Mouse (Mus musculus) midbrain, postnatal 0 days (tissue): Measurements from ENCODE around the gene Gm3250. TPM values are rescaled to one million over a fixed set of nuclear protein-coding genes. Genes with fewer than 3 reads are reported as not detected.

Source experiments
- ATAC-seq: fragments of 200-750 bp; cut with Nextera tagmentation; 2 replicates; pipeline ENCODE4 v1.8.0; 2017; ENCODE audit warnings: moderate number of reproducible peaks, mild to moderate bottlenecking, moderate TSS enrichment, moderate library complexity; ENCODE audit not compliant: low FRiP score
- DNase-seq: peaks from one replicate; pipeline ENCODE4 v3.0.0-alpha.2; 2015; ENCODE audit warnings: low spot score
- H3K27ac ChIP-seq: fragments of 300-500 bp; sonication (generic); 2 replicates; pipeline ENCODE4 v1.5.1; 2014; ENCODE audit warnings: low read depth, mild to moderate bottlenecking, low read length, mixed read lengths
- H3K27me3 ChIP-seq: fragments of 300-500 bp; sonication (generic); 2 replicates; pipeline ENCODE4 v1.6.1; 2014; ENCODE audit warnings: low read length, control low read depth, mixed read lengths; ENCODE audit not compliant: insufficient read depth
- H3K36me3 ChIP-seq: fragments of 300-500 bp; sonication (generic); 2 replicates; pipeline ENCODE4 v1.6.1; 2014; ENCODE audit warnings: low read length, control low read depth, mixed read lengths; ENCODE audit not compliant: insufficient read depth
- H3K4me1 ChIP-seq: fragments of 300-500 bp; sonication (generic); 2 replicates; pipeline ENCODE4 v1.6.1; 2014; ENCODE audit warnings: mild to moderate bottlenecking, control low read depth, antibody characterized with exemption, low read length, mixed read lengths; ENCODE audit not compliant: insufficient read depth
- H3K4me2 ChIP-seq: fragments of 300-500 bp; sonication (generic); 2 replicates; pipeline ENCODE4 v1.6.1; 2014; ENCODE audit warnings: low read depth, mild to moderate bottlenecking, low read length, mixed read lengths; ENCODE audit not compliant: poor library complexity, severe bottlenecking
- H3K4me3 ChIP-seq: fragments of 300-500 bp; sonication (generic); 2 replicates; pipeline ENCODE4 v1.5.1; 2014; ENCODE audit warnings: low read depth, mild to moderate bottlenecking, low read length, moderate library complexity
- H3K9ac ChIP-seq: fragments of 300-500 bp; sonication (generic); replicated peaks from 2 replicates; pipeline ENCODE4 v1.6.1; 2014; ENCODE audit warnings: mild to moderate bottlenecking, low read length, moderate library complexity, mixed read lengths; ENCODE audit not compliant: poor library complexity, severe bottlenecking
- H3K9me3 ChIP-seq: fragments of 300-500 bp; sonication (generic); 2 replicates; pipeline ENCODE4 v1.6.1; 2016; ENCODE audit warnings: low read length, control low read depth
- CTCF ChIP-seq: IDR thresholded peaks from 2 replicates; pipeline ENCODE4 v1.5.1; 2016; ENCODE audit warnings: antibody characterized with exemption, mild to moderate bottlenecking
- WGBS: fragments of 180-500 bp; shearing (Covaris S2); extraction: QIAGEN DNeasy Blood & Tissue Kit; methylation state at CpG from one replicate; pipeline ENCODE4 v1.1.7; 2014; 5-methylcytosine and 5-hydroxymethylcytosine counted together
- polyA plus RNA-seq: library from polyadenylated mRNA; unstranded; fragments of >200 nt; fragmentation: Nextera tagmentation; extraction: Ambion mirVana; gene quantifications from 2 replicates; pipeline ENCODE4 v1.2.1, GENCODE M21; 2015
- total RNA-seq: library from RNA; depleted of rRNA; stranded (reverse); fragments of >200 nt; gene quantifications from 2 replicates; pipeline ENCODE4 v1.2.3, GENCODE M21; 2014; rRNA removed

Gm3250 gene
- total and polyA plus RNA-seq, 2 experiments from 2014 or later, result not detected

GRCm38 (mm10) chr10:77738929-77739328 lies 43.4 kb downstream of the Gm3250 start:
- Histone ChIP-seq H3K9me3 (no peaks in the 10 kb centered on the region), H3K27me3 (no peaks in the 10 kb centered on the region), H3K4me2 (no peak overlapping the region), H3K36me3 (no peaks in the 10 kb centered on the region), H3K27ac (no peak overlapping the region), H3K9ac (no peak overlapping the region), H3K4me1 (no peaks in the 10 kb centered on the region), H3K4me3 (no peak overlapping the region)
- ATAC-seq (no peak), DNase-seq (no peak)
- WGBS, result 93% methylated on average over 4 of the region's 4 CpGs
- TF ChIP-seq CTCF, result no peak

- H3K4me1 ChIP-seq, result no peaks in the 10 kb centered on the region
- H3K4me2 ChIP-seq, result no peak overlapping the region
- no peaks in the 10 kb centered on the region for H3K36me3 ChIP-seq
- H3K27ac ChIP-seq, result no peak overlapping the region
- H3K27me3 ChIP-seq, result no peaks in the 10 kb centered on the region
- no peak overlapping the region for H3K4me3 ChIP-seq
- ATAC-seq (no peak), DNase-seq (no peak)
- no peaks in the 10 kb centered on the region for H3K9me3 ChIP-seq
- 93% methylated on average over 1 of the region's 1 CpGs for WGBS
- no peak for TF ChIP-seq CTCF
- no peak overlapping the region for H3K9ac ChIP-seq
Measured at GRCm38 (mm10) chr10:77735928-77736327, 46.4 kb downstream of the Gm3250 start.

Other genes starting within 250 kb of the Gm3250 start
Only the 30 nearest of the 31 such genes appear.
- 87.2 and 116 TPM in 2 replicates for gene Pttg1ip, start 200.8 kb downstream of the Gm3250 start, total RNA-seq
- 74.7 and 79.0 TPM in 2 replicates for gene Pttg1ip, start 200.8 kb downstream of the Gm3250 start, polyA plus RNA-seq
- gene Sumo3, start 176.4 kb downstream of the Gm3250 start, total RNA-seq, result 167 and 306 TPM in 2 replicates
- gene Sumo3, start 176.4 kb downstream of the Gm3250 start, polyA plus RNA-seq, result 385 and 389 TPM in 2 replicates
- gene Gm49325, start 176.3 kb downstream of the Gm3250 start, total RNA-seq, result not detected in 2 replicates
- 6.9 and 10.5 TPM in 2 replicates for gene Gm49325, start 176.3 kb downstream of the Gm3250 start, polyA plus RNA-seq
- 39.3 and 41.8 TPM in 2 replicates for gene Ube2g2, start 160.3 kb downstream of the Gm3250 start, total RNA-seq
- 67.2 and 70.6 TPM in 2 replicates for gene Ube2g2, start 160.3 kb downstream of the Gm3250 start, polyA plus RNA-seq
- gene Tspear, start 96.0 kb downstream of the Gm3250 start, total RNA-seq, result 0.66 and 1.5 TPM in 2 replicates
- 0.63 and 1.3 TPM in 2 replicates for gene Tspear, start 96.0 kb downstream of the Gm3250 start, polyA plus RNA-seq
- gene Gm19402, start 91.8 kb downstream of the Gm3250 start, total RNA-seq, result not detected in 2 replicates
- not detected in 2 replicates for gene Gm19402, start 91.8 kb downstream of the Gm3250 start, polyA plus RNA-seq
- not detected in 2 replicates for gene Gm9508, start 85.3 kb downstream of the Gm3250 start, total RNA-seq
- not detected in 2 replicates for gene Gm9508, start 85.3 kb downstream of the Gm3250 start, polyA plus RNA-seq
- not detected in 2 replicates for gene Gm10272, start 75.9 kb downstream of the Gm3250 start, total RNA-seq
- not detected in 2 replicates for gene Gm10272, start 75.9 kb downstream of the Gm3250 start, polyA plus RNA-seq
- gene Gm10024, start 71.1 kb downstream of the Gm3250 start, total RNA-seq, result not detected in 2 replicates
- not detected in 2 replicates for gene Gm10024, start 71.1 kb downstream of the Gm3250 start, polyA plus RNA-seq
- gene Gm10142, start 66.7 kb downstream of the Gm3250 start, total RNA-seq, result not detected in 2 replicates
- not detected in 2 replicates for gene Gm10142, start 66.7 kb downstream of the Gm3250 start, polyA plus RNA-seq
- gene Krtap12-1, start 61.9 kb downstream of the Gm3250 start, total RNA-seq, result not detected in 2 replicates
- gene Krtap12-1, start 61.9 kb downstream of the Gm3250 start, polyA plus RNA-seq, result not detected in 2 replicates
- not detected in 2 replicates for gene Gm10100, start 56.1 kb downstream of the Gm3250 start, total RNA-seq
- gene Gm10100, start 56.1 kb downstream of the Gm3250 start, polyA plus RNA-seq, result not detected in 2 replicates
- gene Gm18596, start 39.9 kb downstream of the Gm3250 start, total RNA-seq, result not detected in 2 replicates
- gene Gm18596, start 39.9 kb downstream of the Gm3250 start, polyA plus RNA-seq, result not detected in 2 replicates
- gene Gm9736, start 31.2 kb downstream of the Gm3250 start, total RNA-seq, result not detected in 2 replicates
- gene Gm9736, start 31.2 kb downstream of the Gm3250 start, polyA plus RNA-seq, result not detected in 2 replicates
- not detected in 2 replicates for gene Gm3233, start 22.9 kb downstream of the Gm3250 start, total RNA-seq
- not detected in 2 replicates for gene Gm3233, start 22.9 kb downstream of the Gm3250 start, polyA plus RNA-seq
- not detected in 2 replicates for gene Gm3238, start 11.2 kb downstream of the Gm3250 start, total RNA-seq
- gene Gm3238, start 11.2 kb downstream of the Gm3250 start, polyA plus RNA-seq, result not detected in 2 replicates
- gene Gm7138, start 5.6 kb downstream of the Gm3250 start, total RNA-seq, result not detected in 2 replicates
- not detected in 2 replicates for gene Gm7138, start 5.6 kb downstream of the Gm3250 start, polyA plus RNA-seq
- gene Gm7137, start 5.7 kb upstream of the Gm3250 start, total RNA-seq, result not detected in 2 replicates
- not detected in 2 replicates for gene Gm7137, start 5.7 kb upstream of the Gm3250 start, polyA plus RNA-seq
- not detected in 2 replicates for gene Gm9639, start 12.5 kb upstream of the Gm3250 start, total RNA-seq
- not detected in 2 replicates for gene Gm9639, start 12.5 kb upstream of the Gm3250 start, polyA plus RNA-seq
- not detected in 2 replicates for gene Gm19668, start 16.6 kb upstream of the Gm3250 start, total RNA-seq
- not detected in 2 replicates for gene Gm19668, start 16.6 kb upstream of the Gm3250 start, polyA plus RNA-seq
- gene Gm9507, start 29.3 kb upstream of the Gm3250 start, total RNA-seq, result not detected in 2 replicates
- not detected in 2 replicates for gene Gm9507, start 29.3 kb upstream of the Gm3250 start, polyA plus RNA-seq
- not detected in 2 replicates for gene Gm2696, start 32.1 kb upstream of the Gm3250 start, total RNA-seq
- gene Gm2696, start 32.1 kb upstream of the Gm3250 start, polyA plus RNA-seq, result not detected in 2 replicates
- 0.27 TPM in 1 of 2 replicates, not detected in the other for gene Krtap10-4, start 44.6 kb upstream of the Gm3250 start, total RNA-seq
- not detected in 2 replicates for gene Krtap10-4, start 44.6 kb upstream of the Gm3250 start, polyA plus RNA-seq
- not detected in 2 replicates for gene Krtap10-10, start 53.4 kb upstream of the Gm3250 start, total RNA-seq
- not detected in 2 replicates for gene Krtap10-10, start 53.4 kb upstream of the Gm3250 start, polyA plus RNA-seq
- not detected in 2 replicates for gene Gm36176, start 64.3 kb upstream of the Gm3250 start, total RNA-seq
- not detected in 2 replicates for gene Gm36176, start 64.3 kb upstream of the Gm3250 start, polyA plus RNA-seq
- gene Gm10318, start 70.3 kb upstream of the Gm3250 start, total RNA-seq, result not detected in 2 replicates
- gene Gm10318, start 70.3 kb upstream of the Gm3250 start, polyA plus RNA-seq, result not detected in 2 replicates
- not detected in 2 replicates for gene Gm3285, start 79.4 kb upstream of the Gm3250 start, total RNA-seq
- gene Gm3285, start 79.4 kb upstream of the Gm3250 start, polyA plus RNA-seq, result not detected in 2 replicates
- gene Lrrc3, start 120.0 kb upstream of the Gm3250 start, total RNA-seq, result 36.1 and 39.6 TPM in 2 replicates
- 29.7 and 29.9 TPM in 2 replicates for gene Lrrc3, start 120.0 kb upstream of the Gm3250 start, polyA plus RNA-seq
- gene Trpm2, start 188.0 kb upstream of the Gm3250 start, total RNA-seq, result 7.3 and 12.5 TPM in 2 replicates
- gene Trpm2, start 188.0 kb upstream of the Gm3250 start, polyA plus RNA-seq, result 5.6 and 8.0 TPM in 2 replicates
- gene 1810043G02Rik, start 196.0 kb upstream of the Gm3250 start, total RNA-seq, result 60.0 and 61.7 TPM in 2 replicates
- gene 1810043G02Rik, start 196.0 kb upstream of the Gm3250 start, polyA plus RNA-seq, result 66.2 and 72.6 TPM in 2 replicates